Mouse (Mus musculus) bone marrow, adult 2 months (tissue): ENCODE results near the gene Bmp2k. TPM values are rescaled to one million over a fixed set of nuclear protein-coding genes. Genes with fewer than 3 reads are reported as not detected.

Experiments
- H3K27ac ChIP-seq: fragments of 200-500 bp; 2 replicates; pipeline ENCODE4 v1.5.1; 2012; ENCODE audit warnings: low read depth, mild to moderate bottlenecking, control low read depth, inconsistent platforms, low read length; ENCODE audit not compliant: control insufficient read depth, poor library complexity, insufficient read depth
- H3K4me1 ChIP-seq: fragments of 200-500 bp; 2 replicates; pipeline ENCODE4 v1.6.1; 2011; ENCODE audit warnings: low read length; ENCODE audit not compliant: control insufficient read depth, insufficient read depth
- H3K4me3 ChIP-seq: fragments of 200-500 bp; replicated peaks from 2 replicates; pipeline ENCODE3; 2011; ENCODE audit warnings: mild to moderate bottlenecking, low read depth, low read length, control low read depth; ENCODE audit not compliant: control insufficient read depth
- CTCF ChIP-seq: fragments of 200-500 bp; IDR thresholded peaks from 2 replicates; pipeline ENCODE4 v1.5.1; 2011; ENCODE audit warnings: low read length, control low read depth; ENCODE audit not compliant: control insufficient read depth, insufficient read depth
- POLR2A ChIP-seq: fragments of 200-500 bp; IDR thresholded peaks from 2 replicates; pipeline ENCODE4 v1.6.1; 2011; ENCODE audit warnings: low read depth, mild to moderate bottlenecking, control low read depth, low read length, borderline replicate concordance; ENCODE audit not compliant: control insufficient read depth
- WGBS: fragments of 180-500 bp; shearing (Covaris S2); methylation state at CpG from one replicate; pipeline ENCODE4 v1.1.7; 2018; 5-methylcytosine and 5-hydroxymethylcytosine counted together
- polyA plus RNA-seq: library from polyadenylated mRNA; stranded (reverse); fragments of >200 nt; gene quantifications from 2 replicates; pipeline ENCODE4 v1.2.4, GENCODE M21; 2011; ENCODE audit warnings: low replicate concordance; ENCODE audit not compliant: missing spikeins, insufficient read depth, insufficient read length

The Bmp2k gene
- polyA plus RNA-seq, 1 experiment, result 12.0 TPM

DNA sequence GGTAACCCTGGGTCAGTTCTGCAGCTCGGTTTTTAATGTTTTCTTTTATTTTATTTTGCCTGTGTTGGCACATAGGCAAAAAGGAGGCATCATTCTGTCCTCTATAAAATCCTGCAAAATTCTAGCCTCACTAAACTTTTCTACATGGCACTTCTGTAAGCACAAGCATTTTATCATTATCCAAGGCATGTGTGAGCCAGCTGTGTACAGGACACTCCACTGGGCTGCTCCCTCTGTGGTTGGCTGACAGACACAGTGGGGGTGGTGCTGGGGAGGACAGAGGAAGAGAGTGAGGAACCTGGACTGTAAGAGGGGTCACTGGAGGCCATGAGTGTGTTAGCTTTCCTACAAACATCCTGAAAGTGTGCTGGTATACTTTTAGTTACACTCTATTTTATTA, 64.6 kb downstream of the Bmp2k start:
- no peak for TF ChIP-seq CTCF
- Histone ChIP-seq H3K27ac (no peak overlapping the region), H3K4me1 (no peaks in the 10 kb centered on the region), H3K4me3 (no peak overlapping the region)
- 74% methylated on average over 1 of the region's 1 CpGs for WGBS

DNA sequence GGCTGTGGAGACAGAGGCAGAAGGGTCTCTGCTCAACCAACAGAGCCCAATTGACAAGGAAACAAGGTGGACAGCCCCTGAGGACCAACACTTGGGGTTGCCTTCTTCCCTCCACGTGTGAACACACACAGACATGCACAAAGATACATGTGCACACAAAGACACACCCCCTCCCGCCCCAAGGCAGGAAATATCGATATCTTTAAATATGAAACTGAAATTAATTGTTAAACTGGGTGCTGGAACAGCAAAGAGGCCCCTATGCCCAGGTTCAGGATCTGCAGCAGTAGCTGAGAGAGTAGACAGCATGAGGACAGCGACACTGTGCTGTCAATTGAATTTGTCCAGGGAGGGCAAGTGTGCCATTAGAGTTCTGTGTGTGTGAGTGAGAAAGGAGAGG, 68.3 kb downstream of the Bmp2k start:
- WGBS, result 86% methylated on average over 4 of the region's 4 CpGs
- no peak for TF ChIP-seq CTCF
- no peak for TF ChIP-seq POLR2A
- no peak overlapping the region for H3K4me3 ChIP-seq
- H3K27ac ChIP-seq, result no peak overlapping the region
- no peaks in the 10 kb centered on the region for H3K4me1 ChIP-seq

DNA sequence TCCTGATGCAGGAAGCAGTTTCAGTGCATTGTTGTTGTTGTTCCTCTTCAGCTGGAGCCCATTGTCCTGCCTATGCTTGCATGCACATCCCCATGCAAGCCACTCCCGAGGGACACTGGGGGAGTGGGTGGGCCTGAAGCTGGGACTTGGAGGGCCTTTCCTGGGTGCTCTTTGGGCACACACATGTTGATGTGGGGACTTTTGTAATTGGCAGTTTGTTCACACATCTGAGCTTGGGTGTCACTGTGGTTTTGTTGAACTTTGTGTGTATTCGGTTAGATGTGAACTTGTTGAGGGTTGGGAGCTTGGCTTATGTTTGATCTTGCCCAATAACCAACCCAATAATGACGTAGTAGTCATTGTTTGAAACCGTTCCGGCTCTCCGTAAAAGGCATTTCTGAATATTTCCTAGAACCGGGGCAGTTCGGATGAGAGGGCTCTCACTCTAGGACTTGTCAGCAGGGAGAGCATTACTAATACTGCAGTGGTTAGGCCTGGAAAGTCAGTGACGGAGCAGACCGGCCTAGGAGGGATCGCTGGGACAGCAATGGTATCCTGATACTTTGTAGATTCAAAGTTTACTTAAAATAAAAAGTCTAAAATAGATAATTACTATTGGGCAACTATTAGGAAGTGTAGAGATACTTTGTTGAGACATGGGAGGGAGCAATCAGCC, 78.1 kb downstream of the Bmp2k start:
- WGBS, result 94% methylated on average over 11 of the region's 11 CpGs
- H3K4me3 ChIP-seq, result no peak overlapping the region
- H3K27ac ChIP-seq, result no peak overlapping the region
- H3K4me1 ChIP-seq, result no peaks in the 10 kb centered on the region
- TF ChIP-seq CTCF, result no peak
- TF ChIP-seq POLR2A, result no peak

DNA sequence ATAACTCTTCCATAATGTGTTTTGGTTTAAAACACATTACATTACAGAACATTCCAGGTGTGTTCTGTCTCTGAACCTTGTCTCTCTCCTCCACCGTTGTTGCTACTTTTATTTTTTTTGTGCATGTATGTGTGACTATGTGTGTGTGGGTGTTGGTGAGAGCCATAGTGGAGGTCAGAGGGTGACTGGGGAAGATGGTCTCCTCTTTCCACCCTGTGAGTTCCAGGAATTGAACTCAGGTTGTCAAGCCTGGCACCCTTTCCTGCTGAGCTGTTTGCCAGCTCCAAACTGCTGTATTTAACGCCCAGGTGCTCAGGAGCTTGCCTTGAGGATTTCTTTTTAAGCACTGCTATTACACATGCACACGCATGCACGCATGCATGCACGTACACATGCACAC, 78.7 kb downstream of the Bmp2k start:
- WGBS, result 90% methylated on average over 5 of the region's 5 CpGs
- Histone ChIP-seq H3K4me3 (no peak overlapping the region), H3K27ac (no peak overlapping the region), H3K4me1 (no peaks in the 10 kb centered on the region)
- TF ChIP-seq CTCF (no peak), POLR2A (no peak)

DNA sequence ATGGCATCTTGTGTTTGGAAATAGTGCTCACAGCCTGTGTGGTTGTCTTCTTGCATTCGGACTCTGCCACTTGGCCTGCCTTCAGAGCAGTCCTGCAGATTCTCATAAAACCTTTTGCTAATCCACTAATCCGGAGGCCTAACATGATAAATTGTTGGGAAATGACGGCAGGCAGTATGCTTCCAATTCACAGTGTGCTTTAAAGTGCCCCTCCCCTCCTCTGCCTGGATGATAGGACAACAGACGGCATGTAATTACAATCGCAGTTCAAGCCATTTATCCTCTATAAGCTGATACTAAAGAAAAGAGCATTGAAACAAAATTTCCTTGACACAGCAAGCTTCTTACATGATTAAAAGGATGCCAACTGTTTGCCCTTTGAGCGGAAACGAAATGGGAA, 80.2 kb downstream of the Bmp2k start:
- H3K27ac ChIP-seq, result no peak overlapping the region
- no peaks in the 10 kb centered on the region for H3K4me1 ChIP-seq
- TF ChIP-seq CTCF (no peak), POLR2A (no peak)
- no peak overlapping the region for H3K4me3 ChIP-seq
- WGBS, result 94% methylated on average over 7 of the region's 7 CpGs

DNA sequence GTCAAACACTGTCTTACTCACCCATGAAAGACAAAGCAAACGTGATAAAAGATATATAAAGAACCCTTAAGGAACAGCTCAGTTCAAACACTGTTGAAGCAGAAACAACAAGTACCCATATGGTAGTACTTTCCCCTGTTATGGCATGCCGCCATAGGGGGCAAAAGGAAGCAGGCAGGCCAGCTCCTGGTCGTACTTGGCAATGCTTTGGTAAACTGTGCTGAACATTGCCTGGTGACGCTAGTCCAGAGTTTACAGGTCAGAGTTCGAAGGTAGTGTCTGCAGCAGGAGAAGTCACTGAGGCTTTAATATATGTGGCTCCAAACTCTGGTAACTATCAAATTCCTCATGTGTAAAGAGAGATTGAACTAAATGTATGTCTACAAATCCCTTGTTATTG, 81.2 kb downstream of the Bmp2k start:
- H3K4me1 ChIP-seq, result no peaks in the 10 kb centered on the region
- no peak overlapping the region for H3K27ac ChIP-seq
- no peak for TF ChIP-seq POLR2A
- no peak for TF ChIP-seq CTCF
- no peak overlapping the region for H3K4me3 ChIP-seq
- 88% methylated on average over 5 of the region's 5 CpGs for WGBS

DNA sequence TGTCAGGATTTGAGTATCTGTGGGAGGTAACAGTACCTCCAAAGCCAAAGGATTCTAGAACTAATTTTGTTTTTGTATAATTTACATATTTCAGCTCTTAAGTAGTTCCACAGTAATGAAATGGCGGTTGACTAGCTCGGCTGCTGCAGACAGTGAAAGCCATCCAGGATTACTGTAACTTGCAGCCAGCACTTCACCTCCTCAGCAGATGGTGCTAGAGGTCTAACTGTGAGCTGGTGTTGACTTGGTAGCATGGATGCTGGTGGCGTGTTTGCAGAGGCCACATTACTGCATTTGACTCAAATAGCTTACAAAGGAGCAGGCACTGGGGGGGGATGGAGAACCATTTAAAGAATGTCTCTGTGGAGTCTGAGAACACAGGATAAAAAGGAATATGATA, 84.0 kb downstream of the Bmp2k start:
- no peak overlapping the region for H3K4me3 ChIP-seq
- 86% methylated on average over 3 of the region's 3 CpGs for WGBS
- H3K4me1 ChIP-seq, result no peaks in the 10 kb centered on the region
- H3K27ac ChIP-seq, result no peak overlapping the region
- no peak for TF ChIP-seq POLR2A
- TF ChIP-seq CTCF, result no peak

DNA sequence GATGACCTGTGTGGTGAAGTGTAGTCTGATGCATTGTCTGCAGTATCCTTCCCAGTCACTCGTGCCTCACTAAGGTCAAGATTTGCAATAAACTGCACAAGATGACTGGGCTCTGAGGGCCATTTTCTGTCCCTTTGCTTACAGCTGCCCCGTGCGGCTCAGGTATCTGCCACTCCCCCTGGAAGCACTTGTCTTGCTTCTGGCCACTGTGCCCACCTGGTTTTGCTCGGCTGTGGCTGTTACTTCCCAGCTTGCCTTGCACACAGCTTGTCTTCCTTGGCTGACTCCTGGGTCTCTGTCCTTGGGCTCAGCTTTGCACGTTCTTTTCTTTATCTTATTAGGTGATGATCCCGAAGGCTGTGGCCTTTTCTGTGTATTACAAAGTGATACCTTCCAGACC, 86.2 kb downstream of the Bmp2k start:
- 96% methylated on average over 6 of the region's 6 CpGs for WGBS
- H3K27ac ChIP-seq, result no peak overlapping the region
- no peaks in the 10 kb centered on the region for H3K4me1 ChIP-seq
- TF ChIP-seq POLR2A, result no peak
- TF ChIP-seq CTCF, result no peak
- H3K4me3 ChIP-seq, result no peak overlapping the region

DNA sequence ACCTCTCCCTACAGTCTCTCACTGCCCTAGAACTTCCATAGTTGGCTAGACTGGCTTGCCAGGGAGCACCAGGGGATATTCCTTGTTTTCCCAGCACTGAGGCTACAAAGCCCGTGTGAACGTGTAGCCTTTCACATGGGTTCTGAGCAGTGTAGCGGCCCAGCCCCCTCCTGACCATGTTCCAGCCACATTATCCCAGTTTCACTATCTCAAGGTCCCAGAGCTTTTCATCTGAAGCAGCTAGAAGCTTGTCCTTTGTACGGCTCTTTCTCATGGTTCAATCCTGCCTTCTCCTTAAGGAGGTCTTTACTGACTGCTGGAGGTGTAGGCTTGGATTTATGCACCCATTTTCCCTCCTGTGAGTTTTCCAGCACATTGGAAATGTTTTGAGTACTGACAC, 87.1 kb downstream of the Bmp2k start:
- WGBS, result 94% methylated on average over 4 of the region's 4 CpGs
- Histone ChIP-seq H3K4me3 (no peak overlapping the region), H3K27ac (no peak overlapping the region), H3K4me1 (no peaks in the 10 kb centered on the region)
- TF ChIP-seq CTCF, result no peak
- TF ChIP-seq POLR2A, result no peak
